Mouse (Mus musculus): ENCODE results near the gene Hist1h2be.

The Hist1h2be gene

DNA sequence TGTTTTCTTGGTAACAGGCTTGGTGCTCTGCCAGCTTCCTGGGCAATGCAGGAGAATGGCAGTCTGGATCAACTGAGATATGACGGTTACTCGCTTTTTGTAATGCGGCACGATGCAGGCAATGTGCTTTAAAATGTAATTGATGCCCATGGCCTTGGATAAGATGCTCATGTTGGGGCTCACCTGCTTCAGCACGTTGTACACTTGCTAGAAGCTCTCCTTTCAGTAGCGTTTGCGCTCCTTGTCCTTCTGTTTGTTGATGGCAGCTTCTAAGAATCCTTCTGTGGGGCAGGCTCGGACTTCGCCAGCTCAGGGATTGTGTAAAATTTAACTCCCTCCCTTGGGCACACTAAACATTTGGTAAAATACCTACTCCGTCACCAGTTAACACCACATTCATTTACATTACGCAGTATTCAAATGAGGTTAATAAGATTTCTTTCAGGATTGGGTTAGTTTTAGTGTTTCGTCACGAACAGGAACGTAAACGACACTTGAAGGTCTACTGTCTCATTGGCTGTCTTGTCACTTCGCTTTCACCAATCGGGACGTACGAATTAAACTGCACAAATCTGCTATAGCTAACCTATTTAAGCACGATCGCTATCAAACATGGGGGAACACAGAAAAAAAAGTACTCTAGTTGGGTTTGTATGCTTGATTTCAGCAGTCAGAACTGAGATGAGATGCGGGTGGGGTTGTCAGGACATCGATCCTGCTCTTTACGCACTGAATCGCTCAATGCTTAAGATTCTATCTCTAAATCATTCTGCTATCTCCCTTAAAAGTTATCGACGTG lies at the start of gene Hist1h2be:
Hist1h2be (minus strand) TSS at position 392 of the 799 bp plus-strand sequence.
- peak; percentile 92 for DNase-seq (ENCODE audit: low spot score)

GRCm38 (mm10) chr13:23662536-23662935 lies 41.6 kb upstream of the Hist1h2be start:
- no peak for DNase-seq (ENCODE audit: low spot score)

GRCm38 (mm10) chr13:23659636-23660366 lies 38.9 kb upstream of the Hist1h2be start:
- DNase-seq (ENCODE audit: low spot score) = no peak

DNA sequence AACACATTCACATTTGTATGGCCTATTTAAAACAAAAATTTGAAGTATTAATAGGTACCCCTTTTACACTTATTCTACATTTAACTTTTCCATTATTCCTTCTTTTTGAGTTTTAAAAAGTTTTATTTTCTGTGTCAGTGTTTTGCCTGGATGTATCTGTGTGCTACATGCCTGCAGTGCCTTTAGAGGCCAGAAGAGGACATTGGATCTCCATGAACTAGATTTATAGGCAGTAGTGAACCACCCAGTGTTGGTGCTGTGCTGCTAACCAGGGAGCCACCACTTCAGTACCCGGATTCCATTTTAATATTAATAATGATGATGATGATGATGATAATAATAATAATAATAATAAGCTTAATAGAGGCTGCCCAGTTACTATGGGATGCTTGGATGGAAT lies 9.7 kb upstream of the Hist1h2be start:
- no peak for DNase-seq (ENCODE audit: low spot score)

GRCm38 (mm10) chr13:23622861-23623450 lies 2.0 kb upstream of the Hist1h2be start:
- DNase-seq (ENCODE audit: low spot score) = peak; percentile 35

GRCm38 (mm10) chr13:23622175-23622671 lies 1.3 kb upstream of the Hist1h2be start, which contains the start of gene Hist1h1e:
TSS of gene Hist1h1e (minus strand) at chr13:23622558.
- peak; percentile 92 for DNase-seq (ENCODE audit: low spot score)

DNA sequence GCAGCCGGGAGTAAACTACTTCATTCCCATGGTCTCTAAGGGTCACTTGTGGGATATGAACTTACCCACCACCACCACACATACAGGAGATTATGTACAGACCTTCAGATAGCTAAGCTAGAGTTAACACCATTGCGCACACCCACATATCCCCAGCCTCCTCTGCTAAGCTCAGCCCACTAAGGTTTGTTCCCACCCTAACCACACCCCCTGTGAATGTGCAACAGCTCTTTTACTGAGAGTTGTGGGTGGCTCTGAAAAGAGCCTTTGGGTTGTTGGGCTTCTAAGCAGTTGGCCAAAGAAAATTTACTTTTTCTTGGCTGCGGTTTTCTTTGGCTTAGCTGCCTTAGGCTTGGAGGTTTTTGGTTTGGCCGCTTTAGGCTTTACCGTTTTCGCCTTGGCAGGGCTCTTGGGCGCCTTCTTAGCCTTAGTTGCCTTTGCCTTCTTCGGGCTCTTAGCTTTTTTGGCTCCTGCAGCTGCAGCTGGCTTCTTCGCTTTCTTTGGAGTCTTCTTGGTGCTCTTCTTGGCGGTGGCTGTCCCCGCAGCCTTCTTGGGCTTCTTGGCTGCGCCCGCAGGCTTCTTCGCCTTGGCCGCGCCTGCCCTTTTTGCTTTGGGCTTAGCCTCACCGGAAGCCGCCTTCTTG lies 729 bp upstream of the Hist1h2be start:
- peak; percentile 84 for DNase-seq (ENCODE audit: low spot score)

DNA sequence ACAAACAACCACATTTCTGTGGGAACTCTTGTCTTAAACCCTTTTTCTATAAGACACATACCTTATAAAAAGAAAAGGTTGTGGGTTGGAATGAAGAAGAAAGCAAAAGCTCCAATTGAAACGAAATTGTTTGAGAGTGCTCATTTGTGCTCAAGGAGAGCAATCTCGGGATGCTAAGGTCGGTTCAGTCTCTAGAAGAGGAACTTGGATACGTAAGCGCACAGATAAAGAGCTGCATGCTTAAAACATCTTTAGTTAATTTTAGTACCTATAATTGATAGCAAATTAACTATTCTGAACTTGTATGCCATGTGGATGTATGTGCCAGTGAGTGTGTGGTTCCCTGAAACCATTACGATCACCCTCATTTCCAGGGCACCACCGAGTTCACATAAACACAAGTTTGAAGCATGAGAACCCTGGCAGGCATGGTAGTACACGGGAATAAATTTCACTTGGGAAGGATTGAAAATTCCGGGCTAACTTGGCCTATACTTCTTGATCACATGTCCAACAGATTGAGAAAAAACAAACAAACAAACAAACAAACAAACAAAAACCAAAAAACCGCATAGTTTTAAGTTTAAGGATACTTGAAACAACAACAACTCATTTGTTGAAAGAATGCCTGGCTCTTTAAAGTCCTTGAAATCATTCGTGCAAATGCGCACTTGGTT lies 730 bp downstream of the Hist1h2be start:
- DNase-seq (ENCODE audit: low spot score) = no peak

DNA sequence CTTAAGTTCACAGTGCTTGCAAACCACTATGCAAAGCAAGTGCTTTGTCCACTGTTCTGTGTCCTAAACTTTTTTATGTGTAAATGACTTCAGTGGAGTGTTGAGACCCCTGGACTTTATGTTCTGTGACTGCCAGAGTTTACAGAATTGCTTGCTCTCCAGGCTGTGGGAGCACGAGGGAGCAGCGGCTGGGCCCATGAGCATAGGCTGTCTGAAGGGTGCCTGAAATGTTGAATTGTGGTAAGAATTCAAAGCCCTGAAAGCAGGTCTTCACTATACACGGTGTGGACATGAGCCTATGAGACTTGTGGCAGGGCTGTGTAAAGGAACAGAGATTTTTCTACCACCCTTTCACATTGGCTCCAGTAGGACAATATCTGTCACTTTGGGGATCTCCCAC lies 9.3 kb downstream of the Hist1h2be start:
- DNase-seq (ENCODE audit: low spot score) = no peak

- DNase-seq (ENCODE audit: low spot score) = no peak
Measured at GRCm38 (mm10) chr13:23610393-23610792, 10.5 kb downstream of the Hist1h2be start.

- no peak for DNase-seq (ENCODE audit: low spot score)
Measured at GRCm38 (mm10) chr13:23609844-23610243, 11.1 kb downstream of the Hist1h2be start.

DNA sequence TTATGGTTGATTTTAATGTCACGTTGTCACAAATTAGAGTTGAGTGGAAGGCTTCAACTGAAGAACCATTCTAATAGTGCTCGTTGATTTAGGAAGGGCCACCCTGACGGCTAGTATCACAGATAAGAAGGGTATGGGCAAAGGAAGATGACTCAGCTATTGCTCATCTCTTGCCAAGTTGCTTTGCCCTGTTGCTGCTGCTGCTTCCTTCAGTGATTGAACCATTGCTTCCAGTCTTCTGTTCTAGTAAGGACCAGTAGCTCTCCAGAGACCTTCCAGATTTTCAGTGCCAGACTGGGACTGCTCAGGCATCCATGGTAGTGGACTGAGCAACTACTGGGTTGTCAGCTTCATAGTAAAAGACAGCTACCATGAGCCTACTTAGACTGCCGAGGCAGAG lies 11.7 kb downstream of the Hist1h2be start:
- DNase-seq (ENCODE audit: low spot score) = no peak

DNA sequence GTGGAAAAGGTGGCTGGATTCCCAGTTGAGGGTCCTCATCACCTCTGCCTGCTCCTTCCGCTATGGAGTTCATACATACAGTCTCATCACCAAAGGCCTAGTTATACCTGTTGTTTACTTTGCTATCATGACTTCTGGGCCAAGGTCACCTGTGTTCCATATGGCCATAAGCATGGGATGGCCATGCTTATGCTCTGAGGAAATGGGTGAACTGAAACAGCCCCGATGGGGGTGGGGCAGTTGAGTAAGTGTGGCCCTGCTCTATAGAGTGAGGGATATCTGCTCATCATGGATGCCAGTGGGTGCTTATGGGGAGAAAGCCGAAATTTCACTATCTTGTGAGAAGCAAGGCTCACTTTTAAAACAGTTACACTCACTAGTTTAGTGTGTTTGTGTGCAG lies 15.9 kb downstream of the Hist1h2be start:
- DNase-seq (ENCODE audit: low spot score) = no peak

DNA sequence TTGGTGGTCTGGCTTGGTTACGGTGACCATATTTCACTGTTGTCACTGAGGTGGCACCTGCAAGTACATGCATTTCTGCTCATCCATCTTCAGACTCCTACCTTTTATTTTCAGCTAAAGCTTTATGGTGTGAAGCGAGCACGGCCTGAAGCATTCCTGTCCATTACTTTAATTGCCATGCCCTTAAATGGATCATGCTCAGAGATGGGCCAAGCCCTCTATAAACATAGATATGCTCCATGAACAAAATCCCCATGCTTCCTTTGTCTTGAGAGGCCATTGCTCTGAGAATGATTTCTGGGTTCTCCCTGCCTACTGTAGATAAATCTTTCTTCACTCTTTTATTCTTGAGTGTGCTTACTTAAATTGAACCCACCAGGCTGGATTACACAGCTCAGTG lies 16.5 kb downstream of the Hist1h2be start:
- no peak for DNase-seq (ENCODE audit: low spot score)

DNA sequence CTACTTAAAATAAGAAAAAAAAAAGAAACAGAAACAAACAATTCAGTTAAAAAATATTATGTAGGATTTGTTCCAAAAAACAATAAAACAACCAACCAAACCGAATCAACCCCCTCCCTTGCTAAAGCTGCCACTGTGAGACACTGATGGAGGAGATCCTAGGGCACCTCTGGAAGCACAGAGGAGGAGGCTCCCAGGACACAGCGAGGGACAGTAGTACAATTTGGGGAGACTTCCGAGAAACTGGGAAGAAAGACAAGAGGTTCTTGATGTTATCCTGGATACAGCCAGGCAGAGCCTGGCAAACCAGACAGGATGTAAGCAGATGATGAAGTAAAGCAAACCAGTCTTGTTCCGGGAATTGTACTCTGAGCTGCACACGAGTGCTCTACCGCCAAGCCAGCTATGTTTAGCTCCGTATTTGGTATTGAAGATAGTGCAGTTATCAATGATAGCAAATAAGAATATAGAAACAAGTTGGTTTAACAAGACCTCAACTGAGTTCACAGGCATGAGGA lies 17.7 kb downstream of the Hist1h2be start:
- peak; percentile 75 for DNase-seq (ENCODE audit: low spot score)

- peak; percentile 84 for DNase-seq (ENCODE audit: low spot score)
Measured at GRCm38 (mm10) chr13:23597957-23598356, 23.0 kb downstream of the Hist1h2be start.

- DNase-seq (ENCODE audit: low spot score) = no peak
Measured at GRCm38 (mm10) chr13:23595622-23596372, 25.1 kb downstream of the Hist1h2be start.

DNA sequence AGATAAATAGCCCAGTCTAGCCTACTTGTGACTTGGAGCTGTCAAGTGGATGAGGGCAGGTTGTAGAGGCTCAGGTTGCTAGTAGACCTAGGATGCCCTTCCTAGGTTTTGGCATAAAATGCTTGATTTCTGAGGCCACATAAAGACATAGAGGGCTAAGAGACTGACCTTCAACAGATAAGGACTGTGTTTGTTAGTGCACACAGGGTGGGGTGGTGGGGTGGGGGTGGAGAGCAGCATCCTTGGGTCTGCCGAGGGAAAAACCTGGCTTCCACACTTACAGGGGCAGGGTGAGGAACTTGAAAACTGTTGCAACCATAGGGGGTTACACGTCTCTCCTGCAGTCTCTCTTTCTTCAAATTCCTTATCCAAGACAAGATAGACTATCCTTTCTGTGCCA lies 25.7 kb downstream of the Hist1h2be start:
- no peak for DNase-seq (ENCODE audit: low spot score)

DNA sequence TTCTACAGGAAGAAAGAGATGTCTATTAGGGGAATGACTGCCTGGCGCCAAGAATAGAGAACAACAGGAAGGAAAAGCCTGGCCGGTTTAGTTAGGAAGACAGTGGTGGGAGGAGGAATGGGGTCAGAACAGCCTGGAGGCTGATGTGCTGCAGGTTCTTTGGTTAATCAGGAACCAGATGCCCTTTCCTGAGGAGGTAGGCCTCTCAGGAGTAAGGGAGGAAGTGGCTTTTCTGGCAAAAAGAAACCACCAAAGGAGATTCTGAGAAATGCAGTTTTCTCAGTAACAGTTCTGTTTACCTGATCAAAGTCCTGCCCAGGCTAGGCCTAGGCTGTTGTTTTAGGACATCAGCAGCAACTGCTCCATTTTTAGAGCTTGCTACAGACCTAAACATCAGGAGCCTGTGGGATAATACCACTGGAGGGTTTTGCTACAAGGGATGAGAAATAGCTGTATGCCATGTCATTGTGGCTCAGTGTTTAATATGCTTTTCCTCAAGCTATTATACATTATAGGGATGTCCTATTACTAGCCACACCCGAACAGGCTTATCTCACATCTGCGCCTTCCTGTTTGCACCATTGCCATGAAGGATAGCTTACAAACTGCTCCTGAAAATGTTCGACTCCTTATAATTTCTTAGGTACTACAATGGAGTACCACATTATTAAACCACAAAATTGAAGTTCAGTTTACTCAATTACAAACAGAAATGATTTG lies 27.7 kb downstream of the Hist1h2be start:
- DNase-seq (ENCODE audit: low spot score) = no peak

DNA sequence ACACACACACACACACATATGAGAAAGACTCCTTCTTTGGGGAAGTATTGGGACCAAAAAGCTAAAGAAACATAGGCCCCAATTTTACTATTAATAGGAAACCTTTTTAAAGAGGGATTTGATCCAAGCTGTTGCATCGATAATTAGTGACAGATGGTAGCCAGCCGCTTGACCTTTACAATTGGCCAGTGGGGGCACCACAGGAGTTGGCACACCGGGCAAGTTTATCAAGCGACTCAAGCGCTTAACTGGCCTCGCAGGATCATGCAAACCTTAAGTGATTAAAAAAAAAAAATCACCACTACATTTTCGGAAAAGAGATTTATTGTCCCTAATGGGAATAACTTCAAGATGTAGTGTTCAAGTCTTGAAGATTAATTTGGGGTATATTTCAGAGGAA lies 28.3 kb downstream of the Hist1h2be start:
- DNase-seq (ENCODE audit: low spot score) = no peak
